Mouse (Mus musculus): ENCODE data around the gene Syt6.
"Not testable (repeated sequence)": the region's sequence is repeated elsewhere in the genome, so short reads cannot be mapped to it uniquely, and the experiment has no call there.

Syt6 gene

GRCm38 (mm10) chr3:103601561-103601960 lies 26.5 kb downstream of the Syt6 start:
- DNase-seq = no peak

- no peak for DNase-seq
Measured at GRCm38 (mm10) chr3:103606045-103606597, 31.1 kb downstream of the Syt6 start.

GRCm38 (mm10) chr3:103606660-103607595 lies 31.9 kb downstream of the Syt6 start:
- no peak for DNase-seq

GRCm38 (mm10) chr3:103610231-103610630 lies 35.2 kb downstream of the Syt6 start:
- no peak for DNase-seq

GRCm38 (mm10) chr3:103612636-103613355 lies 37.8 kb downstream of the Syt6 start:
- no peak for DNase-seq

- no peak for DNase-seq
Measured at GRCm38 (mm10) chr3:103615621-103616020, 40.6 kb downstream of the Syt6 start.

GRCm38 (mm10) chr3:103616981-103617380 lies 42.0 kb downstream of the Syt6 start:
- DNase-seq = no peak

GRCm38 (mm10) chr3:103620101-103620500 lies 45.1 kb downstream of the Syt6 start:
- no peak for DNase-seq

GRCm38 (mm10) chr3:103623893-103624470 lies 49.0 kb downstream of the Syt6 start:
- DNase-seq = no peak

- DNase-seq = peak; percentile 35
Measured at GRCm38 (mm10) chr3:103624591-103625051, 49.6 kb downstream of the Syt6 start.

GRCm38 (mm10) chr3:103625169-103625568 lies 50.1 kb downstream of the Syt6 start:
- DNase-seq = no peak

- DNase-seq = no peak
Measured at GRCm38 (mm10) chr3:103626481-103626880, 51.5 kb downstream of the Syt6 start.

- DNase-seq = no peak
Measured at GRCm38 (mm10) chr3:103627661-103628060, 52.6 kb downstream of the Syt6 start.

- DNase-seq = no peak
Measured at GRCm38 (mm10) chr3:103633124-103633523, 58.1 kb downstream of the Syt6 start.

- no peak for DNase-seq
Measured at GRCm38 (mm10) chr3:103633831-103634230, 58.8 kb downstream of the Syt6 start.

GRCm38 (mm10) chr3:103634256-103634655 lies 59.2 kb downstream of the Syt6 start:
- DNase-seq = no peak

GRCm38 (mm10) chr3:103637641-103638040 lies 62.6 kb downstream of the Syt6 start:
- DNase-seq = no peak

GRCm38 (mm10) chr3:103640226-103640803 lies 65.3 kb downstream of the Syt6 start:
- no peak for DNase-seq

- no peak for DNase-seq
Measured at GRCm38 (mm10) chr3:103641301-103641700, 66.3 kb downstream of the Syt6 start.

- DNase-seq = not testable (repeated sequence)
Measured at GRCm38 (mm10) chr3:103645968-103646367, 70.9 kb downstream of the Syt6 start, which contains the start of gene Atg4a-ps. Gene Atg4a-ps, minus strand, starts transcription at chr3:103646068.

- peak; percentile 46 for DNase-seq
Measured at GRCm38 (mm10) chr3:103647164-103647867, 72.3 kb downstream of the Syt6 start.

GRCm38 (mm10) chr3:103648486-103648885 lies 73.5 kb downstream of the Syt6 start:
- no peak for DNase-seq
